Mouse (Mus musculus): Measurements from ENCODE around the gene Rhag.

- TF ChIP-seq CTCF (IDR thresholded peaks at IDR 0.05; ENCODE audit: borderline replicate concordance, insufficient read depth, low read length) = no peak
- TF ChIP-seq POLR2A (IDR thresholded peaks at IDR 0.05; ENCODE audit: low read depth, low read length) = no peak
These were observed 44.1 kb downstream of the Rhag start for GRCm38 (mm10) chr17:40855065-40855464.
